Mouse (Mus musculus): ENCODE measurements around the gene Clpsl2. TPM values are rescaled to one million over a fixed set of nuclear protein-coding genes. Genes with fewer than 3 reads are reported as not detected.
A peak's percentile ranks its signal among the peaks of the same experiment; 100 is the strongest.

The Clpsl2 gene
- polyA plus RNA-seq, 1 experiment = not detected

DNA sequence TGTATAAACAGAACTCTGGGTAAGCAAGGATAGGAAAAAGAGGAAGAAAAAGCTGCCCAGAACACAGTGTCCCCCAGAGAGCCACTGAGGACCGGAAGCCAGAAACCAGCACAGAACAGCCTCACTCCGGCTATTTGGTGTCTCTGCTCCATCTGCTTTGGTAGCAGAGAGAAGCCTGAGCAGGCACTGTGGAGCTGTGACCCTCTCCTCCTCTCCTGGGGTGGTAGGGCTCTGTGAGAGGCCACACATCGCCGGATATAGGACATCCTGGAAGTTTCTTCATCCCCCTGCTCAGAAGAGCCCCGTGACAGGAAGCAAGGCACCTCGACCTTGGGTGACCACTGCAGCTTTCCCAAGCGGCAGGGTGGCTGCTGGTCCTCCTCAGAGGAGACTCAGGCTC is 35.4 kb upstream of the Clpsl2 start:
- Histone ChIP-seq H3K36me3 (ENCODE audit: control insufficient read depth, insufficient read depth) (no peaks in the 10 kb centered on the region), H3K79me2 (ENCODE audit: control insufficient read depth, insufficient read depth) (no peaks in the 10 kb centered on the region), H3K4me3 (ENCODE audit: insufficient read depth, poor library complexity, severe bottlenecking) (no peak overlapping the region), H3K79me3 (ENCODE audit: low read depth) (no peaks in the 10 kb centered on the region), H3ac (ENCODE audit: control insufficient read depth, insufficient read length, low read depth) (no peak overlapping the region), H3K27me3 (ENCODE audit: control insufficient read depth, insufficient read depth, insufficient read length) (no peaks in the 10 kb centered on the region)
- TF ChIP-seq MYOD1 (IDR thresholded peaks at IDR 0.05; ENCODE audit: control insufficient read depth, insufficient read length, low read depth) (no peak), FOSL1 (IDR thresholded peaks at IDR 0.05; ENCODE audit: insufficient read depth, low read length, poor library complexity, severe bottlenecking) (no peak), CTCF (IDR thresholded peaks at IDR 0.05; ENCODE audit: control insufficient read depth, insufficient read depth, insufficient read length) (no peak), MAX (IDR thresholded peaks at IDR 0.05) (no peak), CEBPB (IDR thresholded peaks at IDR 0.05; ENCODE audit: low read depth) (no peak), USF1 (IDR thresholded peaks at IDR 0.05; ENCODE audit: low read depth) (no peak), MYOG (IDR thresholded peaks at IDR 0.05; ENCODE audit: control insufficient read depth, extremely low read depth, insufficient read length) (no peak)

DNA sequence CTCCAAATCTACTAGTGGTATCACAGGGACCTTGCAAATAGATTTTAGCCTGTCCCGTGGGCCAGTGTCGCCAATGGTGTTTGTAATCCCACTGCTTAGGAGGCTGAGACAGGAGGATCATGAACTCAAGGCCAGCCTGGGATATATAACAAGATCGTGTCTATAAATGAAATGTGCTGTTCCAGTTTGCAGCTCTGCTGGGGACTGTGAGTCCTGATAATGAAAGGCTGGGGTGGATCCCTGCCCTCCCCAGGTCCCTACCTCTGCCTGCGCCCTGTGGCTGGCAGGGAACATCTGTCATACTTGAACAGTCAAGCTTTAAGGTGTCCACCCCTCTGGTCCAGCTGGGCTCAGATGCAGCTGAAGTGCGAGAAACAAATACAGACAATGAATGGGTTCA is 34.7 kb upstream of the Clpsl2 start:
- no peak overlapping the region for H3K4me3 ChIP-seq (ENCODE audit: insufficient read depth, poor library complexity, severe bottlenecking)
- TF ChIP-seq MAX (IDR thresholded peaks at IDR 0.05) = no peak
- no peak for TF ChIP-seq MYOD1 (IDR thresholded peaks at IDR 0.05; ENCODE audit: control insufficient read depth, insufficient read length, low read depth)
- TF ChIP-seq CTCF (IDR thresholded peaks at IDR 0.05; ENCODE audit: control insufficient read depth, insufficient read depth, insufficient read length) = no peak
- TF ChIP-seq USF1 (IDR thresholded peaks at IDR 0.05; ENCODE audit: low read depth) = no peak
- no peak for TF ChIP-seq MYOG (IDR thresholded peaks at IDR 0.05; ENCODE audit: control insufficient read depth, extremely low read depth, insufficient read length)
- no peak for TF ChIP-seq FOSL1 (IDR thresholded peaks at IDR 0.05; ENCODE audit: insufficient read depth, low read length, poor library complexity, severe bottlenecking)
- no peak for TF ChIP-seq CEBPB (IDR thresholded peaks at IDR 0.05; ENCODE audit: low read depth)
- no peaks in the 10 kb centered on the region for H3K36me3 ChIP-seq (ENCODE audit: control insufficient read depth, insufficient read depth)
- no peaks in the 10 kb centered on the region for H3K79me3 ChIP-seq (ENCODE audit: low read depth)
- no peaks in the 10 kb centered on the region for H3K79me2 ChIP-seq (ENCODE audit: control insufficient read depth, insufficient read depth)
- H3K27me3 ChIP-seq (ENCODE audit: control insufficient read depth, insufficient read depth, insufficient read length) = no peaks in the 10 kb centered on the region
- no peak overlapping the region for H3ac ChIP-seq (ENCODE audit: control insufficient read depth, insufficient read length, low read depth)

DNA sequence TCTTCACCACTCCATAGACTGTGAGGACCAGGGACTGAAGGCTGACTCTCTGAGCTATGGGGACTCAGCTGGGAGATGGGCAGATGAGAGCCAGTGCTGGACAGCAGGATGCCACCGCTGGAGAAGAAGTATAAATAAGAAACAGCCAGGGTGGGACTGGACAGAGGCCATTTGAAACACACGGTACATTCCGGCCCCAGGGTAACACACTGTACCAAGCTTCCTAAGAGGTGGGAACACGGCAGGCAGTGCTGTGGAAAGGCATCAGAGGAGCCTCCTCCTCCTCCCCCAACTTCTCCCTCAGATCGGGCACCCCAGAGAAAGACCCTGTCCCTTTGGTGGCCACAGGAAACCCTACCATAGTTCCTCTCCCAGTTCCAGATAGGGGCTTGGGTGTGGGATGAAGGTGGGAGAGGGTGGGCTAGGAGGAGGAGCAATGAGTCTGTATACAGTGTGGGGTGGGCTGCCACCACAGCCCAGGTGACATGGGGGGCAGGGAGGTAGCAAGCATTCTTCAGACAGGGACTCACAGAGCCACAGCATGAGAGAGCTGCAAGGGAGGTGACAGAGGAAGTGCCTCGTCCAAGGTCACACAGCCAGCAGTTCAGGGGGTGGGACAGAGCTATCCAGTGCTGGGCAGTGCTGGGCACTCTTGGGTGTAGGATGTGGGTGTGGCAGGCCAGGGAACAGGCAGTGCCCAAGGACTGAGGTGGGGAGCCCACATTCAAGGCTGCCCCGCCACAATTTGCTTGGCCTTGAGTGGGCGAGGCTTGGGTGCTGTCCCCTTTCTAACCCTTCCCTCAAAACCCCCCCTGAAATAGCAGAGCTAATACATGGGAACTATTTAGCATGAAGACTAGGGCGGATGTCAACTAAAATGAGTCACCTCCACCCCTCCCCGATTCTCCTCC is 33.5 kb upstream of the Clpsl2 start:
- Histone ChIP-seq H3K36me3 (ENCODE audit: control insufficient read depth, insufficient read depth) (no peaks in the 10 kb centered on the region), H3K4me3 (ENCODE audit: insufficient read depth, poor library complexity, severe bottlenecking) (no peak overlapping the region), H3K27me3 (ENCODE audit: control insufficient read depth, insufficient read depth, insufficient read length) (no peaks in the 10 kb centered on the region), H3ac (ENCODE audit: control insufficient read depth, insufficient read length, low read depth) (no peak overlapping the region), H3K79me2 (ENCODE audit: control insufficient read depth, insufficient read depth) (no peaks in the 10 kb centered on the region), H3K79me3 (ENCODE audit: low read depth) (no peaks in the 10 kb centered on the region)
- no peak for TF ChIP-seq MYOD1 (IDR thresholded peaks at IDR 0.05; ENCODE audit: control insufficient read depth, insufficient read length, low read depth)
- TF ChIP-seq CEBPB (IDR thresholded peaks at IDR 0.05; ENCODE audit: low read depth) = no peak
- TF ChIP-seq MYOG (IDR thresholded peaks at IDR 0.05; ENCODE audit: control insufficient read depth, extremely low read depth, insufficient read length) = no peak
- no peak for TF ChIP-seq USF1 (IDR thresholded peaks at IDR 0.05; ENCODE audit: low read depth)
- no peak for TF ChIP-seq CTCF (IDR thresholded peaks at IDR 0.05; ENCODE audit: control insufficient read depth, insufficient read depth, insufficient read length)
- TF ChIP-seq FOSL1 (IDR thresholded peaks at IDR 0.05; ENCODE audit: insufficient read depth, low read length, poor library complexity, severe bottlenecking) = no peak
- TF ChIP-seq MAX (IDR thresholded peaks at IDR 0.05) = no peak

DNA sequence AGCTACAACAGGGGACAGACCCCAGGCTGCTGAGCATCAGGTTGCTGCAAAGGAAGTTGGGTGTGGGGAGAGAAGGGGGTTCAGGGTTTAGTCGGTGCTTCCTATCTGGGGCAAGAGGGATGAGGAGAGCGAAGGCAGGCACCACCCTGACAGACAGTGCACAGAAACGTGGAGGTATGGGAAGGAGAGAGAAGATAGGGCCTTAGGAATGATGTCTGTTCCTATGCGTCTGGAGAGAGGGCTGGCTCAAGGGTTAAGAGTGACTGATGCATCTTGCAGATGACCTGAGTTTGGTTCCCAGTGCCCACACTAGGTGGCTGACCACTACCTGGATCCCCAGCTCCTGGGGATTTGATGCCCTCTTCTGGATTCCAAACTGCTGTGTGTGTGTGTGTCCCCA is 32.3 kb upstream of the Clpsl2 start:
- H3K4me3 ChIP-seq (ENCODE audit: insufficient read depth, poor library complexity, severe bottlenecking) = no peak overlapping the region
- no peaks in the 10 kb centered on the region for H3K27me3 ChIP-seq (ENCODE audit: control insufficient read depth, insufficient read depth, insufficient read length)
- no peaks in the 10 kb centered on the region for H3K36me3 ChIP-seq (ENCODE audit: control insufficient read depth, insufficient read depth)

DNA sequence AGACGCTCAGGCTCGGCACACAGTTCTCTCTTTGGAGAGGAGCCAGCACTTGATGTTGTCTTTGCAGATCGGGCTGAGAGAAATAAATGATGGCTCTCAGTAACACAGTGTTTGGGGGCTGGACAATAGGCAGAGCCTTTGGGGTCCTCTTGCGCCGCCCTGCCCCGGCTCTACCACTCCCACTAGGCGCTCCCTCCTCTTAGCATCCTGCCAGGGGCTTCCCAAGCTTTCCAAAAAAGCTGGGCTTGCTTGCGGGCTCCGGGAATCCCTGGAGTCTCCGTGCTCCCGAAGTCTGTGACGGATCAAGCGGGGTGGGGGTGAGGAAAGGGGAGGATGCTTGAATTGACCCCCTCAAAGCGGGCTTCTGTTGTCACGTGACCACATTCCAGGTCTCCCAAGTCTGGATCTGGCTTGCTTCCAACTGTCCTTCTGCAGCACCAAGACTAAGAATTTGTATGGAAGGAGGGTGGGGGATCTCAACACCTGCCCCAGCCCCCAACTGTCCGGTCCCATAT is 31.7 kb upstream of the Clpsl2 start, which contains the start of gene Fkbp5:
Fkbp5 (minus strand) TSS at position 87 of the 515 bp plus-strand sequence.
- peak within 1 kb of the TSS; percentile 50 for H3ac ChIP-seq (ENCODE audit: control insufficient read depth, insufficient read length, low read depth)

More for the DNA sequence above, 32.3 kb upstream of the Clpsl2 start:
- no peak overlapping the region for H3ac ChIP-seq (ENCODE audit: control insufficient read depth, insufficient read length, low read depth)
- no peaks in the 10 kb centered on the region for H3K79me2 ChIP-seq (ENCODE audit: control insufficient read depth, insufficient read depth)
- no peaks in the 10 kb centered on the region for H3K79me3 ChIP-seq (ENCODE audit: low read depth)
- no peak for TF ChIP-seq USF1 (IDR thresholded peaks at IDR 0.05; ENCODE audit: low read depth)
- TF ChIP-seq CEBPB (IDR thresholded peaks at IDR 0.05; ENCODE audit: low read depth) = no peak
- TF ChIP-seq MYOD1 (IDR thresholded peaks at IDR 0.05; ENCODE audit: control insufficient read depth, insufficient read length, low read depth) = no peak
- TF ChIP-seq MYOG (IDR thresholded peaks at IDR 0.05; ENCODE audit: control insufficient read depth, extremely low read depth, insufficient read length) = no peak
- no peak for TF ChIP-seq CTCF (IDR thresholded peaks at IDR 0.05; ENCODE audit: control insufficient read depth, insufficient read depth, insufficient read length)
- no peak for TF ChIP-seq MAX (IDR thresholded peaks at IDR 0.05)
- TF ChIP-seq FOSL1 (IDR thresholded peaks at IDR 0.05; ENCODE audit: insufficient read depth, low read length, poor library complexity, severe bottlenecking) = no peak

More for the DNA sequence above, 31.7 kb upstream of the Clpsl2 start, which contains the start of gene Fkbp5:
- Histone ChIP-seq H3K79me3 (ENCODE audit: low read depth) (no peaks in the 10 kb centered on the region), H3K79me2 (ENCODE audit: control insufficient read depth, insufficient read depth) (no peaks in the 10 kb centered on the region), H3K27me3 (ENCODE audit: control insufficient read depth, insufficient read depth, insufficient read length) (no peaks in the 10 kb centered on the region), H3K4me3 (ENCODE audit: insufficient read depth, poor library complexity, severe bottlenecking) (peak within 1 kb of the TSS; percentile 18), H3K36me3 (ENCODE audit: control insufficient read depth, insufficient read depth) (no peaks in the 10 kb centered on the region)
- TF ChIP-seq MYOG (IDR thresholded peaks at IDR 0.05; ENCODE audit: control insufficient read depth, extremely low read depth, insufficient read length) (no peak), USF1 (IDR thresholded peaks at IDR 0.05; ENCODE audit: low read depth) (peak; percentile 81), CTCF (IDR thresholded peaks at IDR 0.05; ENCODE audit: control insufficient read depth, insufficient read depth, insufficient read length) (no peak), CEBPB (IDR thresholded peaks at IDR 0.05; ENCODE audit: low read depth) (no peak), FOSL1 (IDR thresholded peaks at IDR 0.05; ENCODE audit: insufficient read depth, low read length, poor library complexity, severe bottlenecking) (no peak)

Measured in C2C12 (cell line).